Mouse (Mus musculus) lung, embryonic 15.5 days (tissue): ENCODE measurements around the gene A730071L15Rik. TPM values are rescaled to one million over a fixed set of nuclear protein-coding genes. Genes with fewer than 3 reads are reported as not detected.

Experiments
- ATAC-seq: fragments of 200-750 bp; cut with Nextera tagmentation; 2 replicates; pipeline ENCODE4 v1.8.0; 2017; ENCODE audit warnings: moderate number of reproducible peaks, borderline replicate concordance; ENCODE audit not compliant: low FRiP score, low TSS enrichment; ENCODE audit errors: extremely low read depth
- H3K27ac ChIP-seq: fragments of 300-500 bp; sonication (generic); 2 replicates; pipeline ENCODE4 v1.5.1; 2015; ENCODE audit warnings: moderate library complexity, mild to moderate bottlenecking, inconsistent platforms
- H3K27me3 ChIP-seq: fragments of 300-500 bp; sonication (generic); 2 replicates; pipeline ENCODE4 v1.6.1; 2015; ENCODE audit warnings: inconsistent platforms
- H3K36me3 ChIP-seq: fragments of 300-500 bp; sonication (generic); 2 replicates; pipeline ENCODE4 v1.6.1; 2015; ENCODE audit warnings: inconsistent platforms
- H3K4me1 ChIP-seq: fragments of 300-500 bp; sonication (generic); 2 replicates; pipeline ENCODE4 v1.6.1; 2015; ENCODE audit warnings: inconsistent platforms
- H3K4me2 ChIP-seq: fragments of 300-500 bp; sonication (generic); 2 replicates; pipeline ENCODE4 v1.6.1; 2015; ENCODE audit warnings: inconsistent platforms, mild to moderate bottlenecking, moderate library complexity
- H3K4me3 ChIP-seq: fragments of 300-500 bp; sonication (generic); 2 replicates; pipeline ENCODE4 v1.5.1; 2015; ENCODE audit warnings: mild to moderate bottlenecking, inconsistent platforms
- H3K9ac ChIP-seq: fragments of 300-500 bp; sonication (generic); 2 replicates; pipeline ENCODE4 v1.6.1; 2015; ENCODE audit warnings: inconsistent platforms
- H3K9me3 ChIP-seq: fragments of 300-500 bp; sonication (generic); 2 replicates; pipeline ENCODE4 v1.6.1; 2016; ENCODE audit warnings: inconsistent platforms
- WGBS: fragments of 180-500 bp; shearing (Covaris S2); methylation state at CpG from one replicate; pipeline ENCODE4 v1.1.7; 2015; 5-methylcytosine and 5-hydroxymethylcytosine counted together
- polyA plus RNA-seq: library from polyadenylated mRNA; unstranded; fragments of >200 nt; fragmentation: Nextera tagmentation; extraction: Ambion mirVana; gene quantifications from 2 replicates; pipeline ENCODE4 v1.2.1, GENCODE M21; 2015

A730071L15Rik gene
- polyA plus RNA-seq, 1 experiment from 2014 or later = 0.42 TPM

DNA sequence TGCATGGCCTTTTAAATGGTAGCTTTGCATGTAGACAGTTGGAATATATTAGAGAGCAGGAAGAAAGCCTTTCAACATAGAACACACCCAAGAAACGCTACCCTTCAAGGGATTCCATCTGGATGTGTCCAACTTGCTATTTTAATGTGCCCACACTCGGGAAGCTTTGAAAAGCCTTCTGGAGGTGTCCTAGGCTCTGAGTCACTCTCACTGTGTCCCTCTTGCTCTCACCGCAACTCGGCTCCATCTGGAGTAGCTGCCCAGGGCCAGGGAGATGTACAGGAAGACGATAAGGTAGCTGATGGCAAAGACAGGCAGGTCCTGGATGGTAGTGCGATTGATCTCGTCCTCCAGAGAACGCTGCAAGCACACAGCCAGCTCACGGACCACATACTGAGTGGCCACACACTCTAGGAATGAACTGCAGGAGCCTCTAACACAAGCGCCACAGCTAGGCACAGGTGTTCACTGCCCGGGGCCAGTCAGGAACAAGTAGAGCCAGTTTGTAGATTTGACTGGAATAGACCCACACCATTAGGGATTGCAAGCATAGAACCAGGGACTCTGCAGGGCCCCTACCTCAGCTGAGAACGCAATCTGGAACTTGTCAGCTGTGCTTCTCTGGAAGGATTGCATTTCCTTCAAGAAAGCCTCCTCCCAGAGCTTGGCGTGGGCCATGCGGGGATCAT is 24.9 kb downstream of the A730071L15Rik start:
- no peak for ATAC-seq
- no peaks in the 10 kb centered on the region for H3K36me3 ChIP-seq
- no peak overlapping the region for H3K9ac ChIP-seq
- H3K27ac ChIP-seq = no peak overlapping the region
- H3K9me3 ChIP-seq = no peaks in the 10 kb centered on the region
- no peaks in the 10 kb centered on the region for H3K27me3 ChIP-seq
- H3K4me3 ChIP-seq = no peak overlapping the region
- 75% methylated on average over 14 of the region's 14 CpGs for WGBS
- H3K4me1 ChIP-seq = no peaks in the 10 kb centered on the region
- H3K4me2 ChIP-seq = no peak overlapping the region

DNA sequence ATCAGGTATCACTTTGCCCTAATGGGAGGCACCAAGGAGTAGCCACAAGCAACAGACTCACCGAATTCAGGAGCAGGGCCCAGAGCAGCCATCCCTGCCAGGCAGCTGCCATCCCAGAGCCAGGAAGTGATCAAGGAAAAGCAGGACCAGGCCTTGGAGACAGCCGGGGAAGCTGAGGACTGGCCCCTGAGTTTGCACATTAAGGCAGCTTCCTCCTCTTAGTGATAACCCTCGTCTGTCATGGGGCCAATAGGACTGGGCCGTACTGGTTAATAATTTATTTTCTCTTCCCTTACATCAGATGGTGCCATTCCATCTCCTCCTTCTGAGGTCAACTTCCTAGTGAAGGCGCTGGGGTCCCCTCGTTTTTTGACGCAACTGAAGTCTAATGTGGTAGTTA is 30.2 kb downstream of the A730071L15Rik start, which contains the start of gene Npc1l1:
Npc1l1 (minus strand) TSS at position 132 of the 400 bp plus-strand sequence.
- no peaks in the 10 kb centered on the region for H3K27me3 ChIP-seq
- ATAC-seq = no peak
- no peaks in the 10 kb centered on the region for H3K36me3 ChIP-seq
- H3K4me1 ChIP-seq = no peaks in the 10 kb centered on the region
- no peak within 1 kb of the TSS for H3K27ac ChIP-seq
- peaks cover 3% of the 10 kb centered on the region; the same call in 1 of the 2 replicates for H3K9me3 ChIP-seq
- H3K9ac ChIP-seq = no peak within 1 kb of the TSS
- WGBS = 65% methylated on average over 7 of the region's 7 CpGs
- no peak within 1 kb of the TSS for H3K4me3 ChIP-seq
- no peak within 1 kb of the TSS for H3K4me2 ChIP-seq

DNA sequence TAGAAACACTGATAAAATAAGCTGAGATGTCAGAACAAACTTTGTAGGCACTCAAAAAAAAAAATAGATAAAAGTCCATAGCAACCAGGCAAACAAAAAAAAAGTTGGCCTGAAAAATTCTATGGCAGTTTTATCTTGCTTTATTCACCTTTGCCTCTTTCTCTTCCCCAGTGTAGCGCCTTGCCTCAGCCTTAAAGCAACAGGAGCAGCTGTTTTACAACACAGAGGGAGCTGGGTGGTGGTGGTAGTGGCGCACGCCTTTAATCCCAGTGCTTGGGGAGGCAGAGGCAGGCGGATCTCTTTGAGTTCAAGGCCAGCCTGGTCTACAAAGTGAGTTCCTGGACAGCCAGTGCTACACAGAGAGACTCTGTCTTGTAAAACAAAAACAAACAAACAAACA is 33.2 kb downstream of the A730071L15Rik start:
- Histone ChIP-seq H3K9ac (no peak overlapping the region), H3K4me3 (no peak overlapping the region), H3K27ac (no peak overlapping the region), H3K4me2 (no peak overlapping the region), H3K36me3 (no peaks in the 10 kb centered on the region), H3K27me3 (no peaks in the 10 kb centered on the region), H3K9me3 (peaks cover 5% of the 10 kb centered on the region; the same call in 1 of the 2 replicates), H3K4me1 (no peaks in the 10 kb centered on the region)
- ATAC-seq = no peak
- WGBS = 81% methylated on average over 4 of the region's 4 CpGs

DNA sequence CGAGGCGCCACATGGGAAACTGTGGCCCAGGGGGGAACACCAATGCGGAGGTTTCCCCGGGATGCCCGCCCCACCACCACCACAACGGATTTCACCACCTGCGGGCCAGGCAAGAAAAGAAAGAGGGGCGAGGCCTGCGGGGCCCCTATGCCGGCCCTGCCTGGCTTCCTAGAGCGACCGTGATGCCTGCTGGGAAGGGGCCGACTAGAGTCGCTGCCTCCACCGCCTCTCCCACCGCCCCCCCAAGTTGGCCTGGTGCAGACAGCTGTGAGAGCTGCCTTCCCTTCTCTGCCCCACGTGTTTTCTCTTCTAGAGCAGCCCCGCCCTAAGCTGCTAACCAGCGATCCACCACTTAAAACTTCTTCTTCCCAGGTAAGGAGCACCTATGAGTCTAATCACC is 44.9 kb downstream of the A730071L15Rik start:
- Histone ChIP-seq H3K27ac (no peak overlapping the region), H3K4me1 (no peaks in the 10 kb centered on the region), H3K9me3 (no peaks in the 10 kb centered on the region), H3K9ac (no peak overlapping the region), H3K4me2 (no peak overlapping the region), H3K4me3 (no peak overlapping the region), H3K36me3 (no peaks in the 10 kb centered on the region), H3K27me3 (no peaks in the 10 kb centered on the region)
- ATAC-seq = no peak
- WGBS = 52% methylated on average over 19 of the region's 19 CpGs

Other genes with a start within 250 kb of the A730071L15Rik start
- gene Gck, start 249.9 kb upstream of the A730071L15Rik start, polyA plus RNA-seq = 1.7 and 1.9 TPM in 2 replicates
- gene Ykt6, start 244.3 kb upstream of the A730071L15Rik start, polyA plus RNA-seq = 58.6 and 61.4 TPM in 2 replicates
- 0.79 and 1.4 TPM in 2 replicates for gene Camk2b, start 133.7 kb upstream of the A730071L15Rik start, polyA plus RNA-seq
- gene Nudcd3, start 386 bp downstream of the A730071L15Rik start, polyA plus RNA-seq = 39.4 and 40.3 TPM in 2 replicates
- 0.04 TPM in 1 of 2 replicates, not detected in the other for gene Npc1l1, start 30.1 kb downstream of the A730071L15Rik start, polyA plus RNA-seq
- 89.7 and 91.0 TPM in 2 replicates for gene Ddx56, start 67.7 kb downstream of the A730071L15Rik start, polyA plus RNA-seq
- 95.9 and 96.7 TPM in 2 replicates for gene Tmed4, start 74.8 kb downstream of the A730071L15Rik start, polyA plus RNA-seq
- 98.7 and 107 TPM in 2 replicates for gene Ogdh, start 91.6 kb downstream of the A730071L15Rik start, polyA plus RNA-seq
- 10.7 and 10.9 TPM in 2 replicates for gene Zmiz2, start 189.0 kb downstream of the A730071L15Rik start, polyA plus RNA-seq
- 6,112 and 6,204 TPM in 2 replicates for gene Ppia, start 215.4 kb downstream of the A730071L15Rik start, polyA plus RNA-seq
- 540 and 574 TPM in 2 replicates for gene H2afv, start 244.4 kb downstream of the A730071L15Rik start, polyA plus RNA-seq